Mouse (Mus musculus): ENCODE measurements around the gene Gast.
"Not testable (repeated sequence)": the region's sequence is repeated elsewhere in the genome, so short reads cannot be mapped to it uniquely, and the experiment has no call there.

Gene Gast

GRCm38 (mm10) chr11:100320172-100320630 lies 14.0 kb upstream of the Gast start:
- in situ Hi-C loops (cut with MboI; ENCODE audit: low sequenced_read_pairs): no loop called here

GRCm38 (mm10) chr11:100320701-100321410 lies 13.4 kb upstream of the Gast start:
- in situ Hi-C loops (cut with MboI; ENCODE audit: low sequenced_read_pairs): not testable (repeated sequence)

- in situ Hi-C loops (cut with MboI; ENCODE audit: low sequenced_read_pairs): not testable (repeated sequence)
Observed at GRCm38 (mm10) chr11:100321479-100322305, 12.5 kb upstream of the Gast start.

GRCm38 (mm10) chr11:100322591-100323258 lies 11.5 kb upstream of the Gast start:
- in situ Hi-C loops (cut with MboI; ENCODE audit: low sequenced_read_pairs): no loop called here

GRCm38 (mm10) chr11:100323578-100323977 lies 10.6 kb upstream of the Gast start:
- in situ Hi-C loops (cut with MboI; ENCODE audit: low sequenced_read_pairs): no loop called here

- in situ Hi-C loops (cut with MboI; ENCODE audit: low sequenced_read_pairs): no loop called here
Observed at GRCm38 (mm10) chr11:100325062-100325629, 9.1 kb upstream of the Gast start.

- in situ Hi-C loops (cut with MboI; ENCODE audit: low sequenced_read_pairs): no loop called here
Observed at GRCm38 (mm10) chr11:100327316-100327715, 6.9 kb upstream of the Gast start.

- in situ Hi-C loops (cut with MboI; ENCODE audit: low sequenced_read_pairs): no loop called here
Observed at GRCm38 (mm10) chr11:100327761-100328160, 6.4 kb upstream of the Gast start.

GRCm38 (mm10) chr11:100330235-100330634 lies 4.0 kb upstream of the Gast start:
- in situ Hi-C loops (cut with MboI; ENCODE audit: low sequenced_read_pairs): no loop called here

GRCm38 (mm10) chr11:100330816-100331375 lies 3.3 kb upstream of the Gast start:
- in situ Hi-C loops (cut with MboI; ENCODE audit: low sequenced_read_pairs): not testable (repeated sequence)

GRCm38 (mm10) chr11:100332766-100333515 lies 1.3 kb upstream of the Gast start:
- in situ Hi-C loops (cut with MboI; ENCODE audit: low sequenced_read_pairs): no loop called here

GRCm38 (mm10) chr11:100335731-100336130 lies 1.5 kb downstream of the Gast start:
- in situ Hi-C loops (cut with MboI; ENCODE audit: low sequenced_read_pairs): no loop called here

- in situ Hi-C loops (cut with MboI; ENCODE audit: low sequenced_read_pairs): no loop called here
Observed at GRCm38 (mm10) chr11:100344269-100344668, 10.1 kb downstream of the Gast start.

GRCm38 (mm10) chr11:100352076-100352857 lies 18.1 kb downstream of the Gast start:
- in situ Hi-C loops (cut with MboI; ENCODE audit: low sequenced_read_pairs): no loop called here

- in situ Hi-C loops (cut with MboI; ENCODE audit: low sequenced_read_pairs): no loop called here
Observed at GRCm38 (mm10) chr11:100355151-100355951, 21.1 kb downstream of the Gast start.

- in situ Hi-C loops (cut with MboI; ENCODE audit: low sequenced_read_pairs): no loop called here
Observed at GRCm38 (mm10) chr11:100355972-100356818, 22.0 kb downstream of the Gast start, which contains the start of gene Hap1. Hap1 (minus strand) TSS chr11:100356128.

- in situ Hi-C loops (cut with MboI; ENCODE audit: low sequenced_read_pairs): no loop called here
Observed at GRCm38 (mm10) chr11:100356819-100357211, 22.6 kb downstream of the Gast start.

All from CH12F3 (cell line).